Mouse (Mus musculus) R1 (cell line): ENCODE data around the gene Leng1.

ENCODE experiments used
- DNase-seq: peaks from one replicate; pipeline ENCODE4 v3.0.0-alpha.2; 2018; ENCODE audit warnings: low read depth, low spot score

The Leng1 gene

GRCm38 (mm10) chr7:3629543-3630477, 35.8 kb downstream of the Leng1 start, which contains the start of the genes Tfpt and Prpf31:
Gene Tfpt (minus strand): TSS chr7:3629929.
Gene Prpf31 (plus strand): TSS chr7:3629985.
- peak; percentile 99 for DNase-seq

- DNase-seq, result no peak
These were observed 36.6 kb downstream of the Leng1 start for GRCm38 (mm10) chr7:3629030-3629429.

- DNase-seq, result peak; percentile 98
These were observed 48.2 kb downstream of the Leng1 start, which contains the start of gene Ndufa3 for GRCm38 (mm10) chr7:3617242-3617995. Gene Ndufa3 (plus strand): TSS chr7:3617373.

- DNase-seq, result no peak
These were observed 49.0 kb downstream of the Leng1 start for GRCm38 (mm10) chr7:3616389-3617241.

GRCm38 (mm10) chr7:3616057-3616388, 49.6 kb downstream of the Leng1 start, which contains the start of gene Oscar:
Gene Oscar (minus strand): TSS chr7:3616157.
- DNase-seq, result no peak

- DNase-seq, result no peak
These were observed 51.6 kb downstream of the Leng1 start for GRCm38 (mm10) chr7:3614021-3614420.

- DNase-seq, result no peak
These were observed 54.6 kb downstream of the Leng1 start for GRCm38 (mm10) chr7:3611006-3611405.

- no peak for DNase-seq
These were observed 55.2 kb downstream of the Leng1 start for GRCm38 (mm10) chr7:3610437-3610836.
